ENCODE assay signal across 9 mouse cellular contexts in the genomic region with DNA sequence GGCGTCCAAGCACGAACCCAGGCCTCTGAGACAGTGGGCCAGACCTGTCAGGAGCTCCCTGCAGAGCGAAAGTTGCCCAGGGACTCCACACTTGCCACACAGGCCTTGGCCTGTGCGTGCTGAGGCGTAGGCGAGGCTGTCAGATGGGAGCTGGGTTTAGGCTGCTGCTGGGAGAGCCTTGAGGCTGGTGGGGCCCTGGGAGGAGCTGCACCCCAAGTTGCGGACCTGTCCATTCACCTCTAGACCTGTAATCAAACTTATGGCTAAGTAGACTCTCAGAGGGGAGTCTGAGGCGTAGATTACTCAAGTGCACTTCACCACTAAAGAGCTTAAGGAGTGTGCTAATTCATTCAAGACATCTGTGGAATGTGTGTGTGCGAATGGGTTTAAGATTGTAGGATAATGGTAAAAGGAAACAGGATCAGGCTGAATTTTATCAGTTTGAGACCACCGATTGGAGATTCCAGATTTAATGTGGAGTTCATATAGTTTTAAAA. TPM values are rescaled to one million over a fixed set of nuclear protein-coding genes. Genes with fewer than 3 reads are reported as not detected.
DNase-seq lines count a peak whose midpoint lies in the region; ATAC-seq and TF ChIP-seq lines count a peak whose summit lies in the region.
"Had no signal": no experiment of that assay in that cellular context is flagged by ENCODE, and none has a peak within 500 bp of the region (broad histone marks: within the 10 kb centered on the region; RNA-seq: fewer than 3 reads in every experiment).

No protein-coding gene starts in this region.

- H3K9me3 ChIP-seq in lung, embryonic 14.5 days (ENCODE audit: low read depth, low read length), result no peaks in the 10 kb centered on the region
- H3K9me3 ChIP-seq in erythroblast, embryonic 14.5 days (ENCODE audit: control insufficient read depth, low read length), result no peaks in the 10 kb centered on the region
- no peaks in the 10 kb centered on the region for H3K9me3 ChIP-seq in limb, embryonic 14.5 days (ENCODE audit: control insufficient read depth, low read length)

- H3K4me1 ChIP-seq in lung, embryonic 14.5 days (ENCODE audit: insufficient read depth), result peaks cover 8% of the 10 kb centered on the region; the same call in 1 of the 2 replicates
- H3K4me1 ChIP-seq in erythroblast, embryonic 14.5 days (ENCODE audit: control insufficient read depth), result peaks cover 21% of the 10 kb centered on the region
- peaks cover 8% of the 10 kb centered on the region for H3K4me1 ChIP-seq in limb, embryonic 14.5 days (ENCODE audit: control insufficient read depth, insufficient read depth, low read length)
- H3K4me1 ChIP-seq in small intestine, adult 2 months (ENCODE audit: control insufficient read depth, insufficient read depth, insufficient read length, low read length), result no peaks in the 10 kb centered on the region

- peak overlapping the region; percentile 94 for H3K27ac ChIP-seq in lung, embryonic 14.5 days (ENCODE audit: low read depth)
- H3K27ac ChIP-seq in limb, embryonic 14.5 days (replicated peaks; ENCODE audit: low read depth, low read length), result peak overlapping the region; percentile 76
- peak overlapping the region; percentile 89 for H3K27ac ChIP-seq in small intestine, adult 2 months (ENCODE audit: insufficient read depth, low read depth, low read length)

- peak overlapping the region; percentile 88 for H3K4me2 ChIP-seq in lung, embryonic 14.5 days
- H3K4me2 ChIP-seq in limb, embryonic 14.5 days (replicated peaks; ENCODE audit: low read depth, low read length, severe bottlenecking), result peak overlapping the region; percentile 82

- WGBS in lung, embryonic 14.5 days, result 10% methylated on average over 10 of the region's 10 CpGs
- 8% methylated on average over 10 of the region's 10 CpGs for WGBS in limb, embryonic 14.5 days
- WGBS in small intestine, adult 2 months, result 8% methylated on average over 10 of the region's 10 CpGs

- no peaks in the 10 kb centered on the region for H3K36me3 ChIP-seq in lung, embryonic 14.5 days (ENCODE audit: insufficient read depth)
- H3K36me3 ChIP-seq in erythroblast, embryonic 14.5 days (ENCODE audit: control insufficient read depth), result no peaks in the 10 kb centered on the region; the same call in 1 of the 2 replicates
- H3K36me3 ChIP-seq in limb, embryonic 14.5 days (ENCODE audit: control insufficient read depth, insufficient read depth, low read length), result peaks cover 6% of the 10 kb centered on the region; the same call in 1 of the 2 replicates
- no peaks in the 10 kb centered on the region for H3K36me3 ChIP-seq in small intestine, adult 2 months (ENCODE audit: control insufficient read depth, insufficient read depth, low read length)

- peak overlapping the region; percentile 61 for H3K4me3 ChIP-seq in lung, embryonic 14.5 days (ENCODE audit: low read depth, low read length)
- peak overlapping the region; percentile 83 for H3K4me3 ChIP-seq in erythroblast, embryonic 14.5 days (replicated peaks)
- H3K4me3 ChIP-seq in limb, embryonic 14.5 days (replicated peaks; ENCODE audit: low read length), result peak overlapping the region; percentile 66
- H3K4me3 ChIP-seq in small intestine, adult 2 months (ENCODE audit: low read depth, low read length), result peak overlapping the region; percentile 75

- ATAC-seq in lung, embryonic 14.5 days (ENCODE audit: insufficient read depth), result no peak; the same call in 1 of the 2 replicates
- no peak; the same call in 1 of the 2 replicates for ATAC-seq in limb, embryonic 14.5 days (ENCODE audit: low FRiP score, low read depth)

- TF ChIP-seq CTCF in lung, embryonic 14.5 days (IDR thresholded peaks at IDR 0.05; ENCODE audit: low read depth), result no peak
- TF ChIP-seq CTCF in small intestine, adult 2 months (IDR thresholded peaks at IDR 0.05; ENCODE audit: extremely low read depth, insufficient read length, insufficient replicate concordance, low read depth, low read length), result no peak

- TF ChIP-seq POLR2A in limb, embryonic 14.5 days (IDR thresholded peaks at IDR 0.05; ENCODE audit: borderline replicate concordance, extremely low read depth, insufficient read depth, insufficient read length), result no peak
- TF ChIP-seq POLR2A in small intestine, adult 2 months (IDR thresholded peaks at IDR 0.05; ENCODE audit: low read depth, low read length), result 0 out of 2 replicates have a peak, but pooled peaks have one; percentile 24

- no peaks in the 10 kb centered on the region for H3K27me3 ChIP-seq in lung, embryonic 14.5 days (ENCODE audit: insufficient read depth, low read length)
- no peaks in the 10 kb centered on the region for H3K27me3 ChIP-seq in erythroblast, embryonic 14.5 days (ENCODE audit: control insufficient read depth)
- H3K27me3 ChIP-seq in limb, embryonic 14.5 days (ENCODE audit: control insufficient read depth, insufficient read depth, low read length), result no peaks in the 10 kb centered on the region
- H3K27me3 ChIP-seq in small intestine, adult 2 months (ENCODE audit: control insufficient read depth, insufficient read depth, low read length), result no peaks in the 10 kb centered on the region

- H3K9ac ChIP-seq in lung, embryonic 14.5 days, result peak overlapping the region; percentile 71
- H3K9ac ChIP-seq in limb, embryonic 14.5 days (ENCODE audit: low read depth, low read length, severe bottlenecking), result peak overlapping the region; percentile 77

- DNase-seq in lung, embryonic 14.5 days, result peak; percentile 52
- DNase-seq in lung, postnatal 4 days, result no peak
- DNase-seq in limb, embryonic 14.5 days (ENCODE audit: low spot score), result no peak
- no peak for DNase-seq in adrenal gland, adult 2 months
- DNase-seq in ovary, postnatal 10 days (ENCODE audit: low spot score), result no peak
- DNase-seq in cerebellum, adult 11-12 months, result no peak

RNA-seq across cellular contexts. Expression of a gene that starts 0.6 kb away (rescaled TPM):
- 5.7 and 6.6 TPM in 2 replicates for polyA plus RNA-seq in lung, embryonic 14.5 days (2014; fragmentation: Nextera tagmentation; extraction: Ambion mirVana)
- not detected in 2 replicates for polyA plus RNA-seq in erythroblast, embryonic 14.5 days (2012)
- polyA plus RNA-seq in limb, embryonic 14.5 days (2012; rRNA removed), result 6.1 and 6.6 TPM in 2 replicates
- polyA plus RNA-seq in limb, embryonic 14.5 days (2014; fragmentation: Nextera tagmentation; extraction: Ambion mirVana), result 7.3 and 7.8 TPM in 2 replicates
- 0.42 and 0.79 TPM in 2 replicates for polyA plus RNA-seq in small intestine, adult 2 months (2012; rRNA removed)
- total RNA-seq in adrenal gland, adult 2 months (2021), result 10 to 100 TPM; 19.2 to 23.5 TPM
- 3.8 and 5.0 TPM in 2 replicates for polyA plus RNA-seq in adrenal gland, adult 2 months (2012; rRNA removed)

RNA-seq across cellular contexts. Expression of a gene that starts 37.9 kb away (rescaled TPM):
- 0.75 and 0.78 TPM in 2 replicates for polyA plus RNA-seq in lung, embryonic 14.5 days (2014; fragmentation: Nextera tagmentation; extraction: Ambion mirVana)
- not detected in 2 replicates for polyA plus RNA-seq in erythroblast, embryonic 14.5 days (2012)
- polyA plus RNA-seq in limb, embryonic 14.5 days (2012; rRNA removed), result not detected in 2 replicates
- polyA plus RNA-seq in limb, embryonic 14.5 days (2014; fragmentation: Nextera tagmentation; extraction: Ambion mirVana), result 0.45 and 0.82 TPM in 2 replicates
- not detected in 2 replicates for polyA plus RNA-seq in small intestine, adult 2 months (2012; rRNA removed)
- total RNA-seq in adrenal gland, adult 2 months (2021), result not detected
- not detected in 2 replicates for polyA plus RNA-seq in adrenal gland, adult 2 months (2012; rRNA removed)
- polyA plus RNA-seq: brain, embryonic 14.5 days had no signal

RNA-seq across cellular contexts. Expression of a gene that starts 58.7 kb away (rescaled TPM):
- 0.09 TPM in 1 of 2 replicates, not detected in the other for polyA plus RNA-seq in lung, embryonic 14.5 days (2014; fragmentation: Nextera tagmentation; extraction: Ambion mirVana)
- 0.12 TPM in 1 of 2 replicates, not detected in the other for polyA plus RNA-seq in erythroblast, embryonic 14.5 days (2012)
- polyA plus RNA-seq in limb, embryonic 14.5 days (2012; rRNA removed), result not detected in 2 replicates
- not detected in 2 replicates for polyA plus RNA-seq in limb, embryonic 14.5 days (2014; fragmentation: Nextera tagmentation; extraction: Ambion mirVana)
- not detected in 2 replicates for polyA plus RNA-seq in small intestine, adult 2 months (2012; rRNA removed)
- total RNA-seq in adrenal gland, adult 2 months (2021), result not detected
- polyA plus RNA-seq in adrenal gland, adult 2 months (2012; rRNA removed), result not detected in 2 replicates
- polyA plus RNA-seq: brain, embryonic 14.5 days had no signal

RNA-seq across cellular contexts. Expression of a gene that starts 59.9 kb away (rescaled TPM):
- 70.9 and 71.0 TPM in 2 replicates for polyA plus RNA-seq in lung, embryonic 14.5 days (2014; fragmentation: Nextera tagmentation; extraction: Ambion mirVana)
- 0.45 and 0.46 TPM in 2 replicates for polyA plus RNA-seq in erythroblast, embryonic 14.5 days (2012)
- polyA plus RNA-seq in limb, embryonic 14.5 days (2012; rRNA removed), result 117 and 119 TPM in 2 replicates
- 60.4 and 65.2 TPM in 2 replicates for polyA plus RNA-seq in limb, embryonic 14.5 days (2014; fragmentation: Nextera tagmentation; extraction: Ambion mirVana)
- polyA plus RNA-seq in small intestine, adult 2 months (2012; rRNA removed), result 3.7 and 9.2 TPM in 2 replicates
- total RNA-seq in adrenal gland, adult 2 months (2021), result 100 to 1,000 TPM in 1 of 2 experiments, 10 to 100 TPM in 1; 71.4 to 109 TPM
- polyA plus RNA-seq in adrenal gland, adult 2 months (2012; rRNA removed), result 15.5 and 30.5 TPM in 2 replicates
